Mouse (Mus musculus): ENCODE measurements around the gene Fnbp1l. TPM values are rescaled to one million over a fixed set of nuclear protein-coding genes. Genes with fewer than 3 reads are reported as not detected.

The Fnbp1l gene
- total and polyA plus RNA-seq, 3 experiments: 0.11 TPM; not detected in 2

GRCm38 (mm10) chr3:122624591-122624990 is 5.1 kb upstream of the Fnbp1l start:
- ATAC-seq (ENCODE audit: extremely low read depth, insufficient number of reproducible peaks, low FRiP score, poor library complexity, severe bottlenecking) (no peak), DNase-seq (ENCODE audit: low spot score) (no peak)
- Histone ChIP-seq H3K36me3 (replicated peaks) (no peaks in the 10 kb centered on the region), H3K9me3 (replicated peaks) (peaks cover 3% of the 10 kb centered on the region; the same call in 1 of the 2 replicates), H3K4me3 (ENCODE audit: low read depth, low read length) (no peak overlapping the region), H3K4me1 (ENCODE audit: insufficient read depth, low read depth, low read length) (no peaks in the 10 kb centered on the region), H3K27me3 (ENCODE audit: insufficient read depth, low read length) (no peaks in the 10 kb centered on the region)
- TF ChIP-seq POLR2AphosphoS5 (IDR thresholded peaks at IDR 0.05; ENCODE audit: insufficient replicate concordance, low read depth, low read length): no peak
- TF ChIP-seq GATA2 (IDR thresholded peaks at IDR 0.05; ENCODE audit: borderline replicate concordance, low read depth, low read length): no peak
- TF ChIP-seq TAL1 (conservative IDR thresholded peaks at IDR 0.05; ENCODE audit: low read depth, low read length): no peak
- TF ChIP-seq GATA1 (IDR thresholded peaks at IDR 0.05; ENCODE audit: borderline replicate concordance, low read length): no peak
- no peak for TF ChIP-seq CTCF (IDR thresholded peaks at IDR 0.05; ENCODE audit: low read depth, low read length)

GRCm38 (mm10) chr3:122620285-122620931 is 893 bp upstream of the Fnbp1l start:
- no peak overlapping the region for H3K4me3 ChIP-seq (ENCODE audit: low read depth, low read length)
- DNase-seq (ENCODE audit: low spot score): no peak
- no peaks in the 10 kb centered on the region for H3K36me3 ChIP-seq (replicated peaks)
- no peaks in the 10 kb centered on the region for H3K4me1 ChIP-seq (ENCODE audit: insufficient read depth, low read depth, low read length)
- H3K9me3 ChIP-seq (replicated peaks): peaks cover 15% of the 10 kb centered on the region
- no peak for TF ChIP-seq POLR2AphosphoS5 (IDR thresholded peaks at IDR 0.05; ENCODE audit: insufficient replicate concordance, low read depth, low read length)
- no peak for TF ChIP-seq CTCF (IDR thresholded peaks at IDR 0.05; ENCODE audit: low read depth, low read length)
- no peak for TF ChIP-seq TAL1 (conservative IDR thresholded peaks at IDR 0.05; ENCODE audit: low read depth, low read length)
- no peak for TF ChIP-seq GATA1 (IDR thresholded peaks at IDR 0.05; ENCODE audit: borderline replicate concordance, low read length)
- no peak for TF ChIP-seq GATA2 (IDR thresholded peaks at IDR 0.05; ENCODE audit: borderline replicate concordance, low read depth, low read length)
- H3K27me3 ChIP-seq (ENCODE audit: insufficient read depth, low read length): no peaks in the 10 kb centered on the region
- ATAC-seq (ENCODE audit: extremely low read depth, insufficient number of reproducible peaks, low FRiP score, poor library complexity, severe bottlenecking): no peak

GRCm38 (mm10) chr3:122619931-122620284 is 393 bp upstream of the Fnbp1l start:
- Histone ChIP-seq H3K4me1 (ENCODE audit: insufficient read depth, low read depth, low read length) (no peaks in the 10 kb centered on the region), H3K4me3 (ENCODE audit: low read depth, low read length) (no peak overlapping the region), H3K9me3 (replicated peaks) (peaks cover 15% of the 10 kb centered on the region), H3K27me3 (ENCODE audit: insufficient read depth, low read length) (no peaks in the 10 kb centered on the region), H3K36me3 (replicated peaks) (no peaks in the 10 kb centered on the region)
- no peak for TF ChIP-seq TAL1 (conservative IDR thresholded peaks at IDR 0.05; ENCODE audit: low read depth, low read length)
- no peak for TF ChIP-seq GATA2 (IDR thresholded peaks at IDR 0.05; ENCODE audit: borderline replicate concordance, low read depth, low read length)
- no peak for TF ChIP-seq GATA1 (IDR thresholded peaks at IDR 0.05; ENCODE audit: borderline replicate concordance, low read length)
- TF ChIP-seq POLR2AphosphoS5 (IDR thresholded peaks at IDR 0.05; ENCODE audit: insufficient replicate concordance, low read depth, low read length): no peak
- no peak for TF ChIP-seq CTCF (IDR thresholded peaks at IDR 0.05; ENCODE audit: low read depth, low read length)
- DNase-seq (ENCODE audit: low spot score) (no peak), ATAC-seq (ENCODE audit: extremely low read depth, insufficient number of reproducible peaks, low FRiP score, poor library complexity, severe bottlenecking) (no peak)

- H3K36me3 ChIP-seq (replicated peaks): no peaks in the 10 kb centered on the region
- H3K9me3 ChIP-seq (replicated peaks): peaks cover 15% of the 10 kb centered on the region
- no peaks in the 10 kb centered on the region for H3K4me1 ChIP-seq (ENCODE audit: insufficient read depth, low read depth, low read length)
- DNase-seq (ENCODE audit: low spot score): no peak
- H3K27me3 ChIP-seq (ENCODE audit: insufficient read depth, low read length): no peaks in the 10 kb centered on the region
- TF ChIP-seq CTCF (IDR thresholded peaks at IDR 0.05; ENCODE audit: low read depth, low read length) (no peak), GATA1 (IDR thresholded peaks at IDR 0.05; ENCODE audit: borderline replicate concordance, low read length) (no peak), GATA2 (IDR thresholded peaks at IDR 0.05; ENCODE audit: borderline replicate concordance, low read depth, low read length) (no peak), TAL1 (conservative IDR thresholded peaks at IDR 0.05; ENCODE audit: low read depth, low read length) (no peak), POLR2AphosphoS5 (IDR thresholded peaks at IDR 0.05; ENCODE audit: insufficient replicate concordance, low read depth, low read length) (no peak)
- no peak for ATAC-seq (ENCODE audit: extremely low read depth, insufficient number of reproducible peaks, low FRiP score, poor library complexity, severe bottlenecking)
- no peak overlapping the region for H3K4me3 ChIP-seq (ENCODE audit: low read depth, low read length)
Measured at GRCm38 (mm10) chr3:122618402-122618801, 1.1 kb downstream of the Fnbp1l start.

- Histone ChIP-seq H3K4me3 (ENCODE audit: low read depth, low read length) (no peak overlapping the region), H3K36me3 (replicated peaks) (no peaks in the 10 kb centered on the region), H3K27me3 (ENCODE audit: insufficient read depth, low read length) (no peaks in the 10 kb centered on the region), H3K9me3 (replicated peaks) (peaks cover 15% of the 10 kb centered on the region), H3K4me1 (ENCODE audit: insufficient read depth, low read depth, low read length) (no peaks in the 10 kb centered on the region)
- DNase-seq (ENCODE audit: low spot score) (no peak), ATAC-seq (ENCODE audit: extremely low read depth, insufficient number of reproducible peaks, low FRiP score, poor library complexity, severe bottlenecking) (no peak)
- TF ChIP-seq TAL1 (conservative IDR thresholded peaks at IDR 0.05; ENCODE audit: low read depth, low read length): no peak
- TF ChIP-seq CTCF (IDR thresholded peaks at IDR 0.05; ENCODE audit: low read depth, low read length): no peak
- no peak for TF ChIP-seq GATA1 (IDR thresholded peaks at IDR 0.05; ENCODE audit: borderline replicate concordance, low read length)
- TF ChIP-seq GATA2 (IDR thresholded peaks at IDR 0.05; ENCODE audit: borderline replicate concordance, low read depth, low read length): no peak
- no peak for TF ChIP-seq POLR2AphosphoS5 (IDR thresholded peaks at IDR 0.05; ENCODE audit: insufficient replicate concordance, low read depth, low read length)
Measured at GRCm38 (mm10) chr3:122617613-122618340, 1.7 kb downstream of the Fnbp1l start.

- Histone ChIP-seq H3K4me3 (ENCODE audit: low read depth, low read length) (no peak overlapping the region), H3K4me1 (ENCODE audit: insufficient read depth, low read depth, low read length) (no peaks in the 10 kb centered on the region), H3K9me3 (replicated peaks) (no peaks in the 10 kb centered on the region), H3K27me3 (ENCODE audit: insufficient read depth, low read length) (no peaks in the 10 kb centered on the region), H3K36me3 (replicated peaks) (no peaks in the 10 kb centered on the region)
- no peak for DNase-seq (ENCODE audit: low spot score)
- TF ChIP-seq TAL1 (conservative IDR thresholded peaks at IDR 0.05; ENCODE audit: low read depth, low read length) (no peak), GATA2 (IDR thresholded peaks at IDR 0.05; ENCODE audit: borderline replicate concordance, low read depth, low read length) (no peak), POLR2AphosphoS5 (IDR thresholded peaks at IDR 0.05; ENCODE audit: insufficient replicate concordance, low read depth, low read length) (no peak), CTCF (IDR thresholded peaks at IDR 0.05; ENCODE audit: low read depth, low read length) (no peak), GATA1 (IDR thresholded peaks at IDR 0.05; ENCODE audit: borderline replicate concordance, low read length) (no peak)
- no peak for ATAC-seq (ENCODE audit: extremely low read depth, insufficient number of reproducible peaks, low FRiP score, poor library complexity, severe bottlenecking)
Measured at GRCm38 (mm10) chr3:122612537-122612936, 7.0 kb downstream of the Fnbp1l start.

Data from G1E (cell line).